Mouse (Mus musculus) thymus, adult 2 months (tissue): ENCODE data around the gene Clstn2. TPM values are rescaled to one million over a fixed set of nuclear protein-coding genes. Genes with fewer than 3 reads are reported as not detected.

Experiments used
- DNase-seq: peaks from one replicate; pipeline ENCODE4 v3.0.0; 2021
- H3K27ac ChIP-seq: fragments of 200-500 bp; 2 replicates; pipeline ENCODE4 v1.5.1; 2012; ENCODE audit warnings: low read length, control low read depth; ENCODE audit not compliant: control insufficient read depth, insufficient read depth
- H3K27me3 ChIP-seq: fragments of 200-500 bp; 2 replicates; pipeline ENCODE4 v1.6.1; 2012; ENCODE audit warnings: mild to moderate bottlenecking, low read length, moderate library complexity, mixed read lengths; ENCODE audit not compliant: control insufficient read depth, insufficient read depth
- H3K36me3 ChIP-seq: fragments of 200-500 bp; 2 replicates; pipeline ENCODE4 v1.6.1; 2012; ENCODE audit warnings: mild to moderate bottlenecking, low read length, moderate library complexity; ENCODE audit not compliant: control insufficient read depth, insufficient read depth
- H3K4me1 ChIP-seq: fragments of 200-500 bp; replicated peaks from 2 replicates; pipeline ENCODE4 v1.6.1; 2012; ENCODE audit warnings: low read length; ENCODE audit not compliant: control insufficient read depth, insufficient read depth
- H3K4me3 ChIP-seq: fragments of 200-500 bp; 2 replicates; pipeline ENCODE4 v1.5.1; 2012; ENCODE audit warnings: mild to moderate bottlenecking, low read length, control low read depth, moderate library complexity; ENCODE audit not compliant: control insufficient read depth, insufficient read depth
- CTCF ChIP-seq: fragments of 200-500 bp; IDR thresholded peaks from 2 replicates; pipeline ENCODE4 v1.5.1; 2012; ENCODE audit warnings: mild to moderate bottlenecking, control low read depth, low read length, moderate library complexity, borderline replicate concordance; ENCODE audit not compliant: control insufficient read depth, poor library complexity, insufficient read depth; ENCODE audit errors: extremely low read depth
- POLR2A ChIP-seq: fragments of 200-500 bp; IDR thresholded peaks from 2 replicates; pipeline ENCODE4 v1.6.1; 2012; ENCODE audit warnings: mild to moderate bottlenecking, low read length, control low read depth, moderate library complexity; ENCODE audit not compliant: control insufficient read depth, poor library complexity, insufficient read depth; ENCODE audit errors: extremely low read depth
- WGBS: fragments of 180-500 bp; shearing (Covaris S2); methylation state at CpG from one replicate; pipeline ENCODE4 v1.1.7; 2018; 5-methylcytosine and 5-hydroxymethylcytosine counted together
- polyA plus RNA-seq: library from polyadenylated mRNA; depleted of rRNA; stranded (reverse); fragments of >200 nt; gene quantifications from 2 replicates; pipeline ENCODE4 v1.2.3, GENCODE M21; 2012

Gene Clstn2
- polyA plus RNA-seq, 1 experiment, result 0.27 TPM

DNA sequence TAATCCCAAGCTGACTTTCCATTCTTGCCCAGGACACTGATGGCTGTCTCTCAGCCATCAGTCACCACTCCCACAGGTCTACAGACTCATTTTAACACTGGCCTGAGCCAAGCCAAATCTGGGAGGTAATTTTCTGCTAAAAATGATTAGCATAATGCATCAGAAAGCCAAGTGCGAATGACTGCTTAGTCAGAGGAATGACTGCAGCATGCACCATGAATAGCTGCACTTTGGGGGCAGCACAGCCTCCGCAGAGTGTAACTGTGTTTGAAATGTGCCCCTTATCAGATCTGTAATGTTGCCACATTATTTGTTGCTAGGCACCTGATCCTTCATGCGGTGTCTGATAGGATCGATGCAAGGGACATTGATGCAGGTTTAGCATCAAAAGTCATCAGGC is 269.9 kb downstream of the Clstn2 start:
- WGBS, result 94% methylated on average over 4 of the region's 4 CpGs
- DNase-seq, result no peak
- TF ChIP-seq CTCF (no peak), POLR2A (no peak)
- H3K4me1 ChIP-seq, result no peaks in the 10 kb centered on the region
- H3K36me3 ChIP-seq, result no peaks in the 10 kb centered on the region
- H3K27me3 ChIP-seq, result no peaks in the 10 kb centered on the region
- H3K4me3 ChIP-seq, result no peak overlapping the region
- H3K27ac ChIP-seq, result no peak overlapping the region

DNA sequence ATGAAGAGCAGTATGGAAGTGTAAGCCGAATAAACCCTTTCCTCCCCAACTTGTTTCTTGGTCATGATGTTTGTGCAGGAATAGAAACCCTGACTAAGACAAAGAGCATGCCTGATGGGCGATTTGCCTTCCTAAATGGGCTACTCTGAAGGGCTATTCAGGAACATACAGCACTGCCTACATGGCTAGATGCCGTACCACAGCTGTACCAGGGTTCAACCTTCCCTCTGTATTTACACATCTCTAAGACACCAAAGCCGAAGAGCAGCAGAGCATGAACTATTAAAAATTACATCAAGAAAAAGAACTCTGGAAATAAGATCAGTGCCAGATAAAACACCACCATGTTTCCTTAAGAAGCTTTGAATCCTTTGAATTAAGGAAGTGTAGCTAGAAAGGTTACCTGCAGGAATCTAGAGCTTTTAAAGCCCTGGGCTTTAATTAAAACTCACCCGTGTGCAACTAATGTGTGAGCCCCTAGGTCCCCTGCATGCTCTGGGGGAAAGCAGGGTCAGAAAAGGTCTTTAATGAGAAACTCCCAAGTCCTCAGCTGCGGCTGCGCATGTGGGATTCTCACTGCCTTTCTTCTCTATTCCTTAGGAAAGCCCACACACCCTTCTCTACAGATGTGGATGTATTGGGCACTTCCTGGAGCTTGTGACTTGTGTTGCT is 277.2 kb downstream of the Clstn2 start:
- TF ChIP-seq CTCF (no peak), POLR2A (no peak)
- H3K36me3 ChIP-seq, result no peaks in the 10 kb centered on the region
- no peaks in the 10 kb centered on the region for H3K4me1 ChIP-seq
- no peak for DNase-seq
- H3K27ac ChIP-seq, result no peak overlapping the region
- no peaks in the 10 kb centered on the region for H3K27me3 ChIP-seq
- H3K4me3 ChIP-seq, result no peak overlapping the region
- 87% methylated on average over 7 of the region's 7 CpGs for WGBS

DNA sequence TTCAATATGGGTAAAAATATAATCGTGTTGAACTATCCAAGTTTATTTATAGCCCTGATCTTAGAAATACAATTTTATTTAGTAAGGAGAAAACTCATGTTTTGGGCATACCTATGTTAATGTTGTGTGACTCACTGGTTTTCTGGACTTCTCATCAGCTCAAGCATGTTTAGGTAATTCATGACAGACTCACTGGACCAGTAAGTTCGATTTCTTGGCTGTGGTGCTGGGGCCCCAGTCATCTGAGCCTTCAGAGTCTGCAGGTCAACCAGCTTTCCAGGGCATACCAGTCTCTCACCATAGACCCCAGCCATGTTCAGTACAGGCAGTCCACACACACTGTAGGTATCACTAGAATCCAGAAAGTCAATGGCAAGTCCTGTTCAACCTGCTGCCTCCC is 279.3 kb downstream of the Clstn2 start:
- no peaks in the 10 kb centered on the region for H3K4me1 ChIP-seq
- H3K27ac ChIP-seq, result no peak overlapping the region
- H3K4me3 ChIP-seq, result no peak overlapping the region
- no peak for DNase-seq
- WGBS, result 64% methylated on average over 2 of the region's 2 CpGs
- no peaks in the 10 kb centered on the region for H3K36me3 ChIP-seq
- H3K27me3 ChIP-seq, result no peaks in the 10 kb centered on the region
- TF ChIP-seq CTCF (no peak), POLR2A (no peak)

DNA sequence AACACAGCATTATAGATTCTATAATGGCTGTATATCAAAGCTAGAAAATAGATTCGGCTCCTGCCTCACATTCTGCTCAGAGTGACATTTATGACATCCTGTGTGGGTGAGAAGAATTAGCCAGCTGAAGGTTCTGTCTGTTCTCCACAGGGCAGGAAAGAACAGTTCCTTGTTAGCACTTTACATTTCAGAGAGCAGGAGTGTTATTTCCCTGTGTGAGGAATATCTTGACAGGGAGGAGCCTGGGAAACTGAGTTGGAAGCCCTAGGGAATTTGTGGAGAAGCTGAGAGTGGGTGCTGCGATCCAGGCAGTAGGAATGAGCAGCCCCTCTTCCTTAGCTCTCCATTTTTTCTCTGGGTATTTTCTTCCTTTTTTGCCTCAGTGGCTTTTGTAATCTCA is 286.4 kb downstream of the Clstn2 start:
- H3K4me3 ChIP-seq, result no peak overlapping the region
- H3K27ac ChIP-seq, result no peak overlapping the region
- TF ChIP-seq POLR2A (no peak), CTCF (no peak)
- no peaks in the 10 kb centered on the region for H3K4me1 ChIP-seq
- H3K36me3 ChIP-seq, result no peaks in the 10 kb centered on the region
- no peaks in the 10 kb centered on the region for H3K27me3 ChIP-seq
- WGBS, result 71% methylated on average over 2 of the region's 2 CpGs
- no peak for DNase-seq

DNA sequence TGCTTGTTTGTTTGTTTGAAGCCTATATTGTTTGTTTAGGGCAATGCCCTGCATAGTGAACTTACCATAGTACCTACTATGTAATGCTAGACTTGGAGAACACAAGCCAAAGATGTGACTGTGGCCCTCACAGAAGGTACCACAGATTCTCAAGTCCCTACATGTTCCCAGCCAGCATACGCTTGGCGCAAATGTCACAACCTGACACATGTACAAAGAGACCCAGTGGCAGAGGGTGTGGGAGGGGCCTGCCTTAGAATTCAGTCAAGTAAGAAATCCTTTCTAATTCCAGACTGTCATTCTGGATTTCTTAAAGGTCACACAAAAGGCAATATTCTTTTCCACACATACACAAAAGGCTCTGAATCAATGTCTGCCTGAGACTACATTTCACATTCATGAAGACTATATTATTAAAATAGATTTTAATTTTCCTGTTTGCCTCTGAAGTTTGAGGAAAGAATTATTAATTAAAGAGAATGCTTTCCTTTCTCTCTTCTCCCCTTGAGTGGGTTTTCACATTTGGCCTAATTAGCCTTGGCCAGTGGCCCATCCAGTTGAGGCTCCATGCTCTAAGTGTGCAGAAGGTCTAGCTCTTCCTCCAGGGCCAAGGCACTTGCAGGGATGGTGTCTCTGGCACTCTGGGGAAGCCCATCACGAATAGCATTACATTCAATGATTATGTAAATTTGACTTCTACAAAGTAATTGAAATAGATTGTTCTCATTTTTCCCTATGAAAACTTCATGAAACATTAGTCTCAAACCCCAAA is 305.1 kb downstream of the Clstn2 start:
- Histone ChIP-seq H3K27me3 (no peaks in the 10 kb centered on the region), H3K4me1 (no peaks in the 10 kb centered on the region), H3K27ac (no peak overlapping the region), H3K36me3 (no peaks in the 10 kb centered on the region), H3K4me3 (no peak overlapping the region)
- 92% methylated on average over 3 of the region's 3 CpGs for WGBS
- no peak for DNase-seq
- no peak for TF ChIP-seq CTCF
- no peak for TF ChIP-seq POLR2A

DNA sequence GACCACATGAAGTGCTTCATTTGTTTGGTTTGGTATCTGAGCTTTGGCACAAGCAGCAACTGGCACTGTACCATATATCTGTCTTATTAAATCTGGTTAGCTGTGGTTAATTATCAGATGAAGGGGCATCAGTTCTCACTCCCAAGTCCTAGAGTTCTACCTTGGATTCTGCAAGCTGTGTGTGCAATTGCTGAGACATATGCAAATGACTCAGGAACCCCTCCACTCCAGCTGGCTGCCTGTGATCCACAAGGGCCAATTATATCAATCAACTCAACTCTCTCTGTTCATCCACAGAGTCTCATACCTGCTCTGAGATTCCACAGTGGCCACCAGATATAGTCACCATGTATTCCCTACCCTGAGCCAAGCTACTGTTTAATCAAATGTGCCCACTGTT is 315.3 kb downstream of the Clstn2 start:
- Histone ChIP-seq H3K4me3 (no peak overlapping the region), H3K36me3 (no peaks in the 10 kb centered on the region), H3K4me1 (no peaks in the 10 kb centered on the region), H3K27ac (no peak overlapping the region), H3K27me3 (no peaks in the 10 kb centered on the region)
- TF ChIP-seq POLR2A, result no peak
- no peak for TF ChIP-seq CTCF
- no peak for DNase-seq

DNA sequence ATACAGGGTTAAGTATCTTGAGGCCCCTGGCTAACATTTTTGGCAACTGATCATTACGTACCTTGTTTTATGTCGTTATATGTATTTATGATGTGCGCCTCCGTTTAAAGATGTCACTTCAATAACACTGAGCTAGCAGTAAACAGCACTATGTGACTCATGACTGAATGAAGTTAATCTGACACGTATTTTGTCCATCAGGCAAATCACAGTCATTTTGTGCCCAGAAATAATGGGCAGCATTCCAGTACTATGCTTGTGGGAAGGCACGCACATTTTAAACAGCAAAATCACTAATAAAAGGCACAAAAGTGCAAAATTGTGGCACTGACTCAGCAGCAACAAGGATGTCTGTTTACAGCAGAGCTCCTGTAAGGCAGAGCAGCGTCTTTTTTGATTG is 316.0 kb downstream of the Clstn2 start:
- H3K4me1 ChIP-seq, result no peaks in the 10 kb centered on the region
- H3K27me3 ChIP-seq, result no peaks in the 10 kb centered on the region
- H3K4me3 ChIP-seq, result no peak overlapping the region
- no peak for DNase-seq
- H3K27ac ChIP-seq, result no peak overlapping the region
- no peaks in the 10 kb centered on the region for H3K36me3 ChIP-seq
- 89% methylated on average over 7 of the region's 7 CpGs for WGBS
- TF ChIP-seq CTCF (no peak), POLR2A (no peak)
